Mouse (Mus musculus) heart, postnatal 25 days (tissue): ENCODE measurements at regions not wholly inside any gene's neighbourhood (a gene's known extent, or its start where the extent isn't known, plus 50 kb on each side); places are given as distances from the start of the nearest gene placed in this dataset.

Experiments
- DNase-seq: peaks from one replicate; pipeline ENCODE4 v3.0.0; 2022; ENCODE audit warnings: low spot score
- intact Hi-C: fragments of 180-260 bp; cut with DNase I; formaldehyde crosslinking; loops from one replicate; pipeline ENCODE4 v1.15.1; 2025

GRCm38 (mm10) chr11:33061570-33061969, 85.6 kb downstream of the Fgf18 start:
- intact Hi-C loops, result no loop called here
- DNase-seq, result no peak

DNA sequence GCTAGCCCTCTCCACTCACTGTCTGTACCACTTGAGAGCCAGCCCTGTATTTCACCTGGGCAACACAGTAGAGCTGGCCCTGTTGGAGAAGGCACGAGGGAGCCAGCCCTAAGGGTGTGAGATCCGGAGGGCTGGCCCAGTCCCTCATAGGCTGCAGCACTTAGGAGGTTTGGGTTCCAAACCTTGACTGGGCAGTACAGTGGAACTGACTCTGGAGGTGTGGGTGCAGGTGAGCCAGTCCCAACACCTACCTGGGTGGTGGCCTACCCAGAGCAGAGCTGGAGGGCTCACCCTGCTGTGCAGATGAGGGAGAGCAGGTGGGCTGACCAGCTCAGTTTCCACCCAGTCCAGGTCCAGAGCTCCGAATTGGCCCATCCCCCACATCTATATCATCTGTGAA, 86.8 kb downstream of the Fgf18 start:
- no peak for DNase-seq
- intact Hi-C loops, result no loop called here

GRCm38 (mm10) chr11:33050216-33050615, 97.0 kb downstream of the Fgf18 start:
- intact Hi-C loops, result no loop called here

GRCm38 (mm10) chr11:33039854-33040792, 107.1 kb downstream of the Fgf18 start:
- no peak for DNase-seq
- intact Hi-C loops, result no loop called here

More at GRCm38 (mm10) chr11:33050216-33050615, 97.0 kb downstream of the Fgf18 start:
- DNase-seq, result no peak

DNA sequence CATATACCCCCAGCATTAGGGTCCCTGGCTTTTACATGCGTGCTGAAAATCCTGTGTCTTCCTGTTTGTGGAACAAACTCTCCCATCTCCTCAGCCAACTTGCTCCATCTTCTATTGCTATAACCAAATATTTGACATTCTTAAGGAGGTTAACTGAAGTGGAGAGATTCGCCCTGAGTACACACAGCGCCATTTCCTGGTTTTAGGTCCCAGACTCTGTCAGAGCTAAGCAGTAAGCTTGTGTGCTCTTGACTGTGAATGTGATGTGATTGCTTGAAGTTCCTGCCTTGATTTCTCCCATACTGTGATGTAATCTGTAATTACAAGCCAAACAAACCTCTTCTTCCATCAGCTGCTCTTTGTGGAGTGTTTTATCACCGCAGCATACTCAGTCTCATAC, 110.8 kb downstream of the Fgf18 start:
- no peak for DNase-seq
- intact Hi-C loops, result no loop called here

DNA sequence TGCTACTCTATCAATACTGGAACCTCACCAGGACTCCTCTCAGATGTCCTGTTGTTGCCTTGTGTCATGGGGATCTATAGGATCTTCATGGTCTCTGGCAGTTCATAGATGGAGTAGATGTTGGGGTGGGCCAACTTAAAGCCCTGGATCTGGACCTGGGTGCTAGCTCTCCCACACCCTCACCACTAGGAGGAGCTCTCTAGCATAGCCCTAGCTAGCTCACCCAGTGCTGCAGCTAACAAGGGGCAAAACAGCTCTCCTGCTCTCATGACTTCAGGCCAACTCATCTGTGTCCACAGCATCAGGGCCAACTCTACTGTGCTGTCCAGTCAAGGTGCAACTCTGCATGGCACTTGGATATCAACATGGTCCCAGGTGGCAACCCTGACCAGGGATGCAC, 118.3 kb downstream of the Fgf18 start:
- intact Hi-C loops, result loop anchor here (2.0 kb wide), 1 partner anchor 120 kb away; no protein-coding TSS in a partner anchor
- DNase-seq, result no peak

DNA sequence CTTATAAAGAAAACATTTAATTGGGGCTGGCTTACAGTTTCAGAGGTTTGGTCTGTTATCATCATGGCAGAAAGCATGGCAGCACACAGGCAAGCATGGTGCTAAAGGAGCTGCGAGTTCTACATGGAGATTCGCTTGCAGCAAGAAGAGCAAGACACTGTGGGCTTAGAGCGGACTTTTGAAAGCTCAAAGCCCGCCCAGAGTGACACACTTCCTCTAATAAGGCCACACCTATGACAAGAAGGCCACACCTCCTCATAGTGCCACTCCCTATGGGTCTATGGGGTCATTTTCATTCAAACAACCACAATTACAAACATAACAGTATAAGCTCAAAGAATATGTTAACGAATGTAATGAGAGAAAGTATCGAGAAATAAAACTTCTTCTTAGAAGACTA, 120.1 kb downstream of the Fgf18 start:
- no peak for DNase-seq
- intact Hi-C loops, result no loop called here

- DNase-seq, result peak; percentile 76
- intact Hi-C loops, result no loop called here
These were observed 133.7 kb downstream of the Fgf18 start for GRCm38 (mm10) chr11:33013229-33014185.

- intact Hi-C loops, result no loop called here
- DNase-seq, result no peak
These were observed 134.6 kb downstream of the Fgf18 start for GRCm38 (mm10) chr11:33012384-33013160.

DNA sequence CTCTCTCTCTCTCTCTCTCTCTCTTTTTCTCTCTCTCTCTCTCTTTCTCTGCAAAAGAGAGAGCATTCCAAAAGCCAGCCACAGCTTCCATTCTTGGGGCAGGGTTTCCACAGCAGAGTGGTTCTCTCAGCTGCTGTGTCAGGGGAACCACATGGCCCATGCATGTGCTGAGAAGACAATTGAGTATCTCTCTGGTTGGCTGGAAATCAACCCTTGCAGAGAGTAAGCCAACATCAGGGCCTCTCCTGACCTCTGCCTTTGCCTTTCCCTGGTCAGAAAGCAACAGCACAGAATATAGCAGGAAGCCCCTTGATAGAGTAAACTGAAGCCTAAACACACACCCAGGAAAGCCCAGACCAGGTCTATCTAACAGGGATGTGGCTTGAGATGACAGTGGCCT, 138.6 kb downstream of the Fgf18 start:
- DNase-seq, result no peak
- intact Hi-C loops, result no loop called here

DNA sequence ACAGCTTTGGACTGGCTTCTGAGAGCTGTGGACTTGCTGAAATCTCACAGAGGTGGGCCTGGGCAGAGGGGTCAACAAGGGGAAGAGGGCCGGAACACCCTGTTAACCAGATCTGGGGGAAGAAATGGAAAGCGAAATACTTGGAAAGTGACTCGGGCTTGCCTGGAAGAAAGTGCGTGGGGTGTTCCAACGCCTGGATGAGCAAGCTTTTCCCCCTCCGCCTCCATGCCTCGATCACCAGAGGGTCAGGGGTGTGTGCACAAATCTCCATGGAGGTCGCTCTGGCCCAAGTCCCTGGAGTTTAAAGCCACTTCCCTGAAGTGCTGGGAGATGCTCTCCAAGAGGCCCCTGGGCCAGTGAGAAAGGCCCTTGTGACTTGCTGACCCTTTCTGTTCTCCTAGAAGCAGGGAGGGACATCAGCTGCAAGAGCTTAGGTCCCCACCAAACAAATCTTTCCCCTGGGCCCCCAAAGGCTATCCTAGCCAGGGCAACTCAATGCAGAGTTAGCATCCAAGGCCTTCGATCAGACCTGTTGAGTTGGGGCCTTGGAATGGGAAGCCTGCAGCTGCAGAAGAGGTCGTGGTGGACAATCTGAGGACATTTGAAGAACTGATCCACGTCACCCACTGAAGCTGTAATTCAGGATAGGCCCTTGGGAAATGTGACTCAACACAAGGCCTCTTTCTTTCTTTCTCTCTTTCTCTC, 139.2 kb downstream of the Fgf18 start:
- DNase-seq, result no peak
- intact Hi-C loops, result no loop called here

- DNase-seq, result no peak
- intact Hi-C loops, result no loop called here
These were observed 139.8 kb downstream of the Fgf18 start for GRCm38 (mm10) chr11:33007366-33007765.

DNA sequence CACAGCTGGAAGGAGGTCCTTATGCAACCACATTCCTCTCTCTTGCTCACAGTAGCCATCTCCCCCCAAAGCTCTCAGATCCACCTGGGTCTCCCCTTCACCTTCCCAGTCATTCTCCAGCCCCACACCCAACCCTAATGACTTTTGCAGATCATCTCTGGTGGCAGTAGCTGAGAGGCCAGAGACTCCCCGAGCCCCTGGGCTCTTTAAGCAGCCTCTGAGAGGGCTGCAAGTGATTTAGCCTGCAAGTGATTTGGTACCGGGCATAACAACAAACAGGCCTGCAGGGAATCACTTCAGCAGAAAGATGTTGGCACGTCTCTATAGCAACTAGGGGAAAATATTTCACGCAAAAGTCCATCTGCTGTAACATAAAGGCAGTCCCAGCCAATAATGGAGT, 142.0 kb downstream of the Fgf18 start:
- no peak for DNase-seq
- intact Hi-C loops, result no loop called here

GRCm38 (mm10) chr11:33004603-33005002, 142.6 kb downstream of the Fgf18 start:
- no peak for DNase-seq
- intact Hi-C loops, result no loop called here

DNA sequence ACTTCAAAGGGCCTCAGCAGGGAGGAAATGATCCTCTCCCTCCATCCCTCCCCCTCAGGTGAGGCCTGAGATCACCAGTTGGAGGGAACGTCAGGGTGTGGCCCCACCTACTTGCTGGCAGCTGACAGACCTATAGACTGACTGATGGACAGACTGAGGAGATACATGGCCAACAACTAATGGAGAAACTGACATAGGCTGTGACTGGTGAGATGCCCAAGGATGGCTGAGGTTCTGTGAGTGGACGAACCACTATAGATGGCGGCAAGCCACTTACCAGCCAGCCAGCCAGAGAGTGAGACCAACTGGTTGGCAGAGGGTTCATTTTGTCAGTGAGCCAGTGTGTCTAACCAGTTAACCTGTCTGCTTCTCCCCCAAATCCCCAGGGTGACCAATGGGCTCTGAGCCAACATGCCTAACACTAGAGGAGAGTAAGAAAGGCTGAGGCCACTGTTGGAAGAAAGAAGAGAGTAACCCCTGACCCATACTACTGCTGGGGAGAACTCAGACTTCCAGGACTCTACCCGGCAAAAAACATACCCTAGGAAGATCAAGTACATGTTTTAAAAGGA, 147.4 kb downstream of the Fgf18 start:
- intact Hi-C loops, result no loop called here
- no peak for DNase-seq

DNA sequence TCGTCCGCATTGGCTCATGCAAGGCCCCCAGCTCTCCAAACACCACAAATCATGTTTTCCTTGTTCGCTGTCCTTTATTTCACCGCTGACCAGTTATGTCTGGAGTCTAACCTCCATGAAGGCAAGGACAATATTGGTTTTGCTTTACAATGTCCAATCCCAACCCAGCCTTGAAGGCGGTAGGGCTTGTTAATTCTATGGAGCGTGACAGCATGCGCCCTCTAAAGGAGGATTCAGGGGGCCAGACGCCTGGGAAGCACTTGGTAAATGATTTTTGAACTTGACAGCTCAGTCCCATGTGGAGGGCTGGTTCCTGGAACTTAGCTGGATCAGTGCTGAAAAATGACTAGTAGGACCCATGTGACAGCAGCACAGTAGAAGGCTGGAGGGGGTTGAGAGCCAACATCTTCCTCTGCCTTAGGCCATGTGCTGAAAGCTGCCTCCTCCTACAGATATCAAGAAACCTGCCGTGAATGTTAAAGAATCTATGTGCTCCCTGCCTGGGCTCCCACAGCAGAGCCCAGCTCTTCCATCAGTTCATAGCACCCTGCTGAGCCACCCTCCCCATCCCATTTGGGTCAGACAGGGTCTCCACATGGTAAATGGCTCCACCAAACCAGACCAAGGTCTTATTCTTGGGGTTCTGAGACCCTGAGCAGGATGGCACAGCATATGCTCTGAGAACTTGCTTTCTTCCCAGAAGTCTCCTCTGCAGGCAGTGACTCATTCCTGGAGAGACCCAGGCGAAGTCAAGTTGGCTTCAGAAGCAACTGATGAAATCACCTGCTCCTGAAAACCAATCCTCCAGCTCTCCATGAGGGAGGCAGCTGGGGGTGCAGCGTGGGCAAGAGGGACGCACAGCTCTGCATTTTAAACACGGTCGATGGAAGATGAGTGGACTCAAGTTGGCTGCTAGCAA, 148.3 kb downstream of the Fgf18 start:
- no peak for DNase-seq
- intact Hi-C loops, result no loop called here

DNA sequence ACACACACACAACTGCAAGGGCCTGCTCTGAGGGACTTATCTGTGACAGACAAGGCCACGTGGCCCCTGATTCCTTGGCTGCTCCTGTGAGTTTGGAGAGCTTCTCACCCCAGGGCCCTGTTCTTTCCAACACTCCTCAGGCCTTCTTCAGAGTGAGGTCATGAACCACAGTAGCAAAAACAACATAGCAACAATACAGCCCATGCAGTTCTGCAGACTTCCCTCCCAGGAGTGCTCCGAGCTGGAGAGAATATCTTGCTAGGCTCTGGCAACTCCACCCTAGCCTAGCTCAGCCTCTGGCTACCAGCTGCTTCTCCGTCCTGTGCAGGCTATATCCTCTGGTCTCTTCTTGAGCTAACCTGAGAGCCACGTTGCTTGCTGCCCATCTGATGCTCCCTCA, 152.8 kb downstream of the Fgf18 start:
- intact Hi-C loops, result loop anchor here (5.0 kb wide), 1 partner anchor 83 kb away; no protein-coding TSS in a partner anchor
- DNase-seq, result peak; percentile 47

DNA sequence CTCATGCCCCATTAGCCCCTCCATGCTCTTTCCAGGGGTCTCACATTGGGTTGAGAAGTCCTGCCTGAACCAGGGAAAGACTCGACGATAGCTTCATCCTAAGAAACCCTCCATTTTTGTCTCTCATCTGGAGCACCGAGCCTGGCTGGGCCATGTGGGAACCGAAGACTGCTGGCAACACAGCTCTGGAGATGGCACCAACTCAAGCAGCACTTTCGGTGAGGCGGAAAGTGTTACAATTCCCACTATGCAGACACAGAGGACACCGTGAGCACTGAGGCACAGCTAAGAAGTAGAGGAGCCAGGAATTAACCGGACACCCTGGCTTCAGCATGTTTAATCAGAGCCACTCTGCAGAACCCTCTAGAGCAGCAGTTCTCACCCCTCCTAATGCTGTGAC, 153.8 kb downstream of the Fgf18 start:
- no peak for DNase-seq
- intact Hi-C loops, result loop anchor here (5.0 kb wide), 1 partner anchor 84 kb away; no protein-coding TSS in a partner anchor
